Mouse (Mus musculus) hindbrain, postnatal 0 days (tissue): ENCODE measurements around the gene D430019H16Rik. TPM values are rescaled to one million over a fixed set of nuclear protein-coding genes. Genes with fewer than 3 reads are reported as not detected.

Experiments used
- ATAC-seq: fragments of 200-750 bp; cut with Nextera tagmentation; 2 replicates; pipeline ENCODE4 v1.8.0; 2017; ENCODE audit warnings: mild to moderate bottlenecking, moderate TSS enrichment, moderate library complexity
- DNase-seq: peaks from one replicate; pipeline ENCODE4 v3.0.0-alpha.2; 2015; ENCODE audit warnings: low spot score
- H3K27ac ChIP-seq: fragments of 300-500 bp; sonication (generic); 2 replicates; pipeline ENCODE4 v1.5.1; 2014; ENCODE audit warnings: mild to moderate bottlenecking
- H3K27me3 ChIP-seq: fragments of 300-500 bp; sonication (generic); 2 replicates; pipeline ENCODE4 v1.6.1; 2014; ENCODE audit warnings: low read length, mixed read lengths; ENCODE audit not compliant: insufficient read depth
- H3K36me3 ChIP-seq: fragments of 300-500 bp; sonication (generic); 2 replicates; pipeline ENCODE4 v1.6.1; 2014; ENCODE audit warnings: low read length, mixed read lengths; ENCODE audit not compliant: insufficient read depth
- H3K4me1 ChIP-seq: fragments of 300-500 bp; sonication (generic); 2 replicates; pipeline ENCODE4 v1.6.1; 2014; ENCODE audit warnings: antibody characterized with exemption, low read length, mixed read lengths; ENCODE audit not compliant: insufficient read depth
- H3K4me2 ChIP-seq: fragments of 300-500 bp; sonication (generic); 2 replicates; pipeline ENCODE4 v1.6.1; 2014; ENCODE audit warnings: low read depth, mild to moderate bottlenecking, low read length, moderate library complexity, mixed read lengths
- H3K4me3 ChIP-seq: fragments of 300-500 bp; sonication (generic); 2 replicates; pipeline ENCODE4 v1.5.1; 2014; ENCODE audit warnings: low read length
- H3K9ac ChIP-seq: fragments of 300-500 bp; sonication (generic); replicated peaks from 2 replicates; pipeline ENCODE4 v1.6.1; 2014; ENCODE audit warnings: mild to moderate bottlenecking, low read length, moderate library complexity, mixed read lengths
- H3K9me3 ChIP-seq: fragments of 300-500 bp; sonication (generic); 2 replicates; pipeline ENCODE4 v1.6.1; 2016; ENCODE audit warnings: low read length, mixed read lengths
- CTCF ChIP-seq: IDR thresholded peaks from 2 replicates; pipeline ENCODE4 v1.5.1; 2016; ENCODE audit warnings: antibody characterized with exemption, control low read depth, low read depth
- WGBS: fragments of 180-500 bp; shearing (Covaris S2); extraction: QIAGEN DNeasy Blood & Tissue Kit; methylation state at CpG from one replicate; pipeline ENCODE4 v1.1.7; 2014; 5-methylcytosine and 5-hydroxymethylcytosine counted together
- polyA plus RNA-seq: library from polyadenylated mRNA; unstranded; fragments of >200 nt; fragmentation: Nextera tagmentation; extraction: Ambion mirVana; gene quantifications from 2 replicates; pipeline ENCODE4 v1.2.1, GENCODE M21; 2015
- total RNA-seq: library from RNA; depleted of rRNA; stranded (reverse); fragments of >200 nt; gene quantifications from 2 replicates; pipeline ENCODE4 v1.2.3, GENCODE M21; 2014

D430019H16Rik gene
- total and polyA plus RNA-seq, 2 experiments from 2014 or later, result 8.6 to 140 TPM

GRCm38 (mm10) chr12:105455063-105455559 lies 1.5 kb downstream of the D430019H16Rik start:
- peak overlapping the region; percentile 73 for H3K4me3 ChIP-seq
- 0 out of 2 replicates have a peak overlapping the region, but pooled peaks have one; percentile 36 for H3K27ac ChIP-seq
- no peaks in the 10 kb centered on the region for H3K27me3 ChIP-seq
- peak; percentile 80 for DNase-seq
- peak; percentile 22; the same call in 1 of the 2 replicates for ATAC-seq
- H3K9me3 ChIP-seq, result no peaks in the 10 kb centered on the region
- H3K36me3 ChIP-seq, result no peaks in the 10 kb centered on the region
- WGBS, result 2% methylated on average over 4 of the region's 4 CpGs
- no peak for TF ChIP-seq CTCF
- H3K4me1 ChIP-seq, result peaks cover 15% of the 10 kb centered on the region; the same call in 1 of the 2 replicates
- H3K9ac ChIP-seq, result peak overlapping the region; percentile 55
- peak overlapping the region; percentile 79 for H3K4me2 ChIP-seq

GRCm38 (mm10) chr12:105458791-105459190 lies 5.1 kb downstream of the D430019H16Rik start:
- no peak for DNase-seq

DNA sequence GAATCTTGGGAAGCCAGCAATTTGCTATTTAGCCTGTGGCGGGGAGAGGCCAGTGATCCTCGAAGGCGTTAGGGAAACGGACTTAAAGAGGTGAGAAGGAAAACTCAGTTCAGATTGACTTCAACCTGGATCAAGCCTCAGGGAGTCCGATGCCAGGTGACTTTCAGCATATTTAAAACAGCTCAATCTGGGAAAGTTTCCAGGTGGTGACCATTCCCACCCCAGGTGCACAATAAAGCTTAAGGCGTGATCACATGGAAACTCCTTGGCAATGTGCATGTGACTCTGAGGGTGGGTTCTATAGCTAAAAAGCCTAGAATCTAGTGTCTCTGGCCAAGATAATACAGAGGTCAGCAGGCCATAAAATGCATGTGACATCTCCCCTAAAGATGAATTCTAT lies 7.4 kb downstream of the D430019H16Rik start:
- Histone ChIP-seq H3K4me3 (no peak overlapping the region), H3K36me3 (no peaks in the 10 kb centered on the region), H3K27ac (no peak overlapping the region), H3K9ac (no peak overlapping the region), H3K27me3 (no peaks in the 10 kb centered on the region), H3K4me2 (no peak overlapping the region), H3K4me1 (0 out of 2 replicates have a peak, but pooled peaks cover 11% of the 10 kb centered on the region), H3K9me3 (no peaks in the 10 kb centered on the region)
- ATAC-seq (no peak), DNase-seq (peak; percentile 31)
- WGBS, result 67% methylated on average over 6 of the region's 6 CpGs
- TF ChIP-seq CTCF, result no peak

More at GRCm38 (mm10) chr12:105458791-105459190, 5.1 kb downstream of the D430019H16Rik start:
- no peaks in the 10 kb centered on the region for H3K9me3 ChIP-seq
- WGBS, result 90% methylated on average over 6 of the region's 6 CpGs
- no peak overlapping the region for H3K4me3 ChIP-seq
- H3K4me1 ChIP-seq, result peaks cover 17% of the 10 kb centered on the region; the same call in 1 of the 2 replicates
- no peak overlapping the region for H3K9ac ChIP-seq
- no peak for TF ChIP-seq CTCF
- H3K4me2 ChIP-seq, result no peak overlapping the region
- H3K27ac ChIP-seq, result no peak overlapping the region
- no peaks in the 10 kb centered on the region for H3K27me3 ChIP-seq
- ATAC-seq, result no peak
- no peaks in the 10 kb centered on the region for H3K36me3 ChIP-seq

DNA sequence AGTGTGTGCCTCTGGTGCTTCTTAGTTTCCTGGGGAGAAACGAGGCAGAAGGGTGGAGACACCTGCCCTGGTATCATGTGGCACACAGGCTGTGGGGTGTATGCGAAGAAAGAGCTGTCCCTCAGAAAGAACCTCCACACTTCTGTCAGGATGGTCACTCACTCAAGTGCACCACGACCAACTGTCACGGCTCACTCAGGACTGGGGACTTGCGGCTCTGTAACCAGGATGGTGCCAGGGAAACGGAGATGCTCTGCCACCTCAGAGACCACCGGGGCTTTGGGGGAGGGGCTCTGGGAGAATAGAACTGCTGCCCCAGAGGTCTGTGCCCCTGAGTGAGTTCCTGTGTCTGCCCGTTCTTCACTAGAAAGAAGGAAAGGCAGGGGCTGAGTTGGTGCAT lies 15.4 kb downstream of the D430019H16Rik start:
- WGBS, result 52% methylated on average over 8 of the region's 8 CpGs
- no peaks in the 10 kb centered on the region; the same call in 1 of the 2 replicates for H3K36me3 ChIP-seq
- TF ChIP-seq CTCF, result no peak
- peak overlapping the region; percentile 70; the same call in 1 of the 2 replicates for H3K27ac ChIP-seq
- no peak overlapping the region for H3K9ac ChIP-seq
- H3K4me3 ChIP-seq, result no peak overlapping the region
- no peaks in the 10 kb centered on the region for H3K27me3 ChIP-seq
- peaks cover 17% of the 10 kb centered on the region; the same call in 1 of the 2 replicates for H3K4me1 ChIP-seq
- no peak overlapping the region for H3K4me2 ChIP-seq
- DNase-seq (no peak), ATAC-seq (no peak)
- no peaks in the 10 kb centered on the region for H3K9me3 ChIP-seq

- H3K36me3 ChIP-seq, result no peaks in the 10 kb centered on the region; the same call in 1 of the 2 replicates
- H3K9me3 ChIP-seq, result no peaks in the 10 kb centered on the region
- H3K27ac ChIP-seq, result peak overlapping the region; percentile 84
- H3K4me1 ChIP-seq, result 0 out of 2 replicates have a peak, but pooled peaks cover 6% of the 10 kb centered on the region
- H3K4me3 ChIP-seq, result no peak overlapping the region
- DNase-seq (peak; percentile 76), ATAC-seq (peak; percentile 68)
- H3K9ac ChIP-seq, result no peak overlapping the region
- TF ChIP-seq CTCF, result no peak
- no peak overlapping the region for H3K4me2 ChIP-seq
- no peaks in the 10 kb centered on the region for H3K27me3 ChIP-seq
- WGBS, result 40% methylated on average over 12 of the region's 12 CpGs
Measured at GRCm38 (mm10) chr12:105475230-105475911, 21.7 kb downstream of the D430019H16Rik start.

GRCm38 (mm10) chr12:105476453-105476852 lies 22.8 kb downstream of the D430019H16Rik start:
- peak; percentile 63 for ATAC-seq
- H3K27me3 ChIP-seq, result no peaks in the 10 kb centered on the region
- peak overlapping the region; percentile 84 for H3K27ac ChIP-seq
- H3K36me3 ChIP-seq, result no peaks in the 10 kb centered on the region; the same call in 1 of the 2 replicates
- DNase-seq, result peak; percentile 83
- no peak overlapping the region for H3K4me3 ChIP-seq
- 0 out of 2 replicates have a peak, but pooled peaks cover 6% of the 10 kb centered on the region for H3K4me1 ChIP-seq
- no peak overlapping the region for H3K4me2 ChIP-seq
- peak; percentile 96 for TF ChIP-seq CTCF
- no peak overlapping the region for H3K9ac ChIP-seq
- no peaks in the 10 kb centered on the region for H3K9me3 ChIP-seq
- 43% methylated on average over 9 of the region's 9 CpGs for WGBS
